Mouse (Mus musculus): Measurements from ENCODE around the gene Sdccag8.
"Not testable (repeated sequence)": the region's sequence is repeated elsewhere in the genome, so short reads cannot be mapped to it uniquely, and the experiment has no call there.

Sdccag8 gene

DNA sequence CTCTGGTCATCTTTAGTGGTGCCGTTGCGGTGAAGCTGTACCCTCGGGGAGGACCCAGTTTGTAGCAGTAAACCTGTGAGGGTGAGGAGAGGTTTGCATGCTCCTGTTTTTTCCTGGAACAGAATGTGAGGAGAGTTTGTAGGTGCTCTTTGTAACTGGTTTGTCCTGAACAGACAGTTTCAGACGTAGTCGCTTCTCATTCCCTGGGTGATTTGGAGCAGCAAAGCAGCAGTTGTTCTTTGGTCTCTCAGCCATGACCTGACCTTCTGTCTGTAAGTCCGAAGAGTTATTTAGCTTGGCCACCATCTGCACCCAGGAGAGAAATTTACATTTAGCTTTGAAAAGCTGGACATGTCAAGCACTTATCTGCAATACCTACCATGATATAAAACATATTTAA is 65.2 kb downstream of the Sdccag8 start:
- peak; percentile 24 to 29 for DNase-seq

DNA sequence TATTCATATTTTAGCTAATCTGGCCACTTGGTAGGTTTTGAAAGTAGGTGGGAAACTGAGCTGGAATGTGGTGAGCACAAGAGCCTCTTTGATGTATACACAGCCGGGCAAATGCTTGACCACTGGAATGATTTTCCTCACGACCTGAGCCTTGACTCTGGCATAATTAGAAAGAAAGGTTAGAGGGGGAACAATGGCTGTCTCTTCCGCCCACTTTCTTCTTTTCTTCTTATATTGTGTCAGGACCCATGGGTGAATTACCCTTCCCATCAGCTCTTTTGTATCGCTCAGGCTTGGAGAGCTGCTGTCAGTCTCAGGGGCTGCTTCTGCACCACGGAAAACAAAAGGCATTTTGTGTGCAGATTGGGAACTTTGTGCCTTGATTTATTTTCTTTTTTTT is 65.6 kb downstream of the Sdccag8 start:
- DNase-seq, result no peak

DNA sequence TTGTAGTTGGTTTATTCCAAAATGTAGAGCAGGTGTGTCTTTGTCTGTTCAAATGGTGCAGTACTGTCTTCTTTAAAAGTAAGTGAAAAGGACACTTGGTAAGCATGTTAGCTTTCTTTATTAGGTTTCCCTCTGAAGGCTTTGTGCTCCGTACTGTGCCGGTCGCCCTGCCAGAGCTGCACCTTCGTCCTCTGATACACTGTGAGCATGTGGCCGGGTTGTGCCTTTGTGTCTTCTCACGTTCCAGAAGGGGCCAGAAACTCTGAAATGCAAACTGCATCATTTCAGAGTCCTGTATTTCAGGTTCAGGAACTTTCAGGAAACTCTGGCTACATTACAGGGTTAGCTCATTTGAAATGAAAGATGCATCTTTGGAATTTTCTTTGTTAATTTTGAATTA is 66.5 kb downstream of the Sdccag8 start:
- DNase-seq, result no peak

DNA sequence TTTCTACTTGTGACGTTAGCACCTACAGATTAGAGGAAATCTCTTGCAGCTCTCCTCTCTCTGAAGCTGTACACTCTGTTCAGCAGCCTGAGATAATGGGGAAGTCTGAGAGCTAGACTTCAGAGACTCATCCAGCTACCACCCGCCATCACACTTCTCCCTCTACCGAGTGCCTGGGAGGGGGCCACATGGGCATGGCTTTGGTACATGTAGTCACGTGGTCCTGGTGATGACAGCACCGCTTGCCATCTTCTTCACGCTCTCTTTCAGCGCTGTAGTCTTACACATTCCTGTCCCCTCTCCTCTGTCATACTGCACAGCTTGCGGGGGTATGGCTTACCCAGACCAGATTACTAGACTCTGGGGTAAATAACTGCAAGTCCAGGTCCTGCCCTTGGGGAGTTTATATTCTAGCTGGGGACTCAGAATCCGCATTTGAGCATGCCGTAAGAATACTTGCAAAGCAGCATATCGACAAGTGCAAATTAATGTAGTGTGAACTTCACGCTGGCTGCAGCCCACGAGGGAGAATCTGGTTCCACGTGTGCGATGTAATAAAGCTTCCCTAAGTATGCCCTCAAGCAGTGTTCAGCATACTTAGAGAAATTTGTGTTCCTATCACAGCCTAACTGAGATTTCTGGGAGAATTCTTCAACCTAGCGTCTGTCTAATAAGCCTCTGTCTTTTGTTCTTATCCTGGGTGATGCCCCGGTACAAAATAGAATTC is 70.9 kb downstream of the Sdccag8 start:
- no peak for DNase-seq

DNA sequence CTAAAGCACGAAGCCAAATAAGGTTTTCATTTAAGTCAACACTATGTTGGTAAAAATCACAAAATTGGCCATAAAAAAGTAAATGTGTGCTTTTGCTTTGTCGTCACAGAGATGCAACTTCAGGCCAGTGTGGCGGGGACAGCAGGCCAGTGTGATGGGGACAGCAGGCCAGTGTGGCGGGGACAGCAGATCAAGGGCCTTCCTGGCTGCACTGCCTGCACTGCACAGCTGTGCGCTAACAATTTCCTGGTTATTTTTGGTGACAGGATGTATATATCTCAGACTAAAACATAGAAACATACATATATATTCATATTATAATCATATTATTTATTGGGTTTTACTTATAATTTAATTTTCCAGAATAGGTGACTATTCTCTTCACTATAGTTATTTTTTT is 71.5 kb downstream of the Sdccag8 start:
- no peak for DNase-seq

DNA sequence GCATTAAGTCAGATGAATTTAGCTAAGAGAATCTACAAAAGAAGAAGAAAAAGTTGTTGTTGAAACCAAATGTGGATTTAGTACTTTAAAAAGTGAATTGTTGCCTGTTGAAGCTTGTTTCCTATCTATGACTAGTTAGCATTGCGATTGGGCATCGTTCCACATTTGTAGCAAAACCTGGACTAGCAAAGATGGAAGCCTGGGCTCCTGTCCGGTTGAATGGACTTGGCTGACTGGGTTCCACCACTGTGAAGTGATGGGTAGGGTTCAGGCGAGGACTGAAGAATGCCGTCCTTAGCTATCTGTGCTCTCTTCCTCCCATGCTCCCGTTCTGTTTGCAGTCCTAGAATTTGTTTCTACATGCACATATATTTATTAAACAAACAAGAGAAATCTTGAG is 89.3 kb downstream of the Sdccag8 start:
- DNase-seq, result peak; percentile 61 to 67

DNA sequence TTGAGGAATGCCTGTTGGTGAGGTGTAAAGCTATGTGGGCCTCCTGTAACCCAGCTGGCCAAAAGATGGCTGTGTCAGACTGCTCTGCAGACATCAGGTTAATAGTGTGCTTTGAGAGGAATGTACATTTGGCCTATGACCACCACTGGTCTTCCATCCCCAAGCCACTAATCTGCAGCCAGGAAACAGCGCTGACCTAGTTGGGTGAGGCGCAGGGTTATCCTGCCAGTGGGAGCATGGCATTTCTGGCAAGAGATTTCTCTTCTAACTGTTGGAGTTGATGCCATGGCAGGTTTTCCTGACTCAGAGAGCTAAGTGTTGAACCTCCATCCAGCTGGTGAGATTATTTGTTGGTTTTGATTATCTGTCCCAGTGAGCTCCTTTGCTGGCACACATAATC is 101.5 kb downstream of the Sdccag8 start:
- DNase-seq, result peak; percentile 78 to 79

DNA sequence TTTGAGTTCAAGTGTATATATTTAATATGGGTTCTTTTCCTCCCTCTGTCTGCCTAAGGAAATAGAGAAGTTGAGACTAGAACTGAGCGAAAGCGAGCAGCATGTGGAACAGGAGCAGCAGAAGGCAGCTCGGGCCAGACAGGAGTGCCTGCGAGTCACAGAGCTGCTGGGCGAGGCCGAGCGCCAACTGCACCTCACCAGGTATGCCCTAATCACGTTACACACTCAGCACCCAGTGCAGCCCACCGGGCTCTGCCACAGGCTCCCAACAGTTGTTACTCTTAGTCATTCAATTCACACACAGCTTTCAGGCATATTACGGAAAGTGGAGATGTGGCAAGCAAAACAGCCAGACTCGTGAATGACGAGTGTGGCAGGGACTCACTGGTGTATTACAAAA is 105.0 kb downstream of the Sdccag8 start:
- peak; percentile 62 to 71 for DNase-seq

DNA sequence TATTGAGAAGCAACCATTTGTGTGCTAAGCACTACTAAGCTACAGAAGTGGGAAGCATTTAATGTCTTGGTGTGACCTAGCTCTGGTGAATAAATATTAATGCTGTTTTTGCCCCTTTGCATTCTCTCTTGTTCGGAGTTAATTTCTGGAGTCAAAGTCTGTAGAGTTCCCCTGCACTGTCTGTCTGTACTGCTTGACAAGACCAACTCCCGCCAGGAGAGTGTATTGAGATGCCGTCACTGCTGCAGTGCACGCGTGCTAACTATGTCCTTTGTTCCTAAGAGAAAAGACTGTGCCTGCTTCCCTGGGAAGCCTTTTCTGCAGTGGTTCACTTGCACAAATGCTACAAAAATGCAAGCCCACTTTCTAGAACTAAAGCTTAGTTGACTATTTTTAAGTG is 108.4 kb downstream of the Sdccag8 start:
- no peak for DNase-seq

DNA sequence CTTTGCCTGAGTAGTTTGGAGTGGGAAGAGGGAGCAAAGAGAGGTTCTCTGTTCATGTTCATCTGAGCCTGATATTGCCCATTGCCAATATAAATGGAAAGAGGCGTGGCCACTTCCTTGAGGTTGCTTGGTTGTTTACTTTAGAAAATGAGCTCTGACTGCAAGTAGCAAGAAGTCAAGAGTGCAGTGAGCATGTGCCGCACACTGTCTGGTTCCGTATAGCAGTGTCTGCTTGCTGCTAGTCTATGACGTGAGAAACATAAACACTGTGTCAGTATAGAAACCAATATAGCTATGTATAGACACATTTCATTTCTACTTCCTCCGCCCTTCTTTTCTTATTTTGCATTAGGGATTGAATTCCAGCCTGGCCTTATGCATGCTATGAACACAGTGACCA is 111.5 kb downstream of the Sdccag8 start:
- DNase-seq, result no peak

DNA sequence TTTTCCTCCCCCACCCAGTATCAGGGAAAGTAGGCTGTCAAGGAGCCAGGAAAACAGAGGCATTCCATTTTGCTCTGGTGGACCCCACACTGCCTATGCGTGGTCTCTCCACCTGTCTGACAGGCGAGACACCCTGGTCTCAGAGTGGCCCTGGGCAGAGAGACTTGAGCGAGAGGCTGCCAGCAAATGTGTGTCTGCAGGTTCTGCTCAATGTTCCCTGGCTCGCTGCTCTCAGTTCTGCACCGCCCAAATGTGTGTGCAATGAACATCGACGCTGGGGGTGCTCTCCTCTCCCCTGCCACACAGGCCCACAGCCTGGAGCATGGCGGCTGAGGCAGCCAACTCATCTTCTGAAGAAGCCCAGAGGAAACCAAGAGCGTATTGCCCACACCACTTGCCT is 112.9 kb downstream of the Sdccag8 start:
- DNase-seq, result peak; percentile 47 to 63

DNA sequence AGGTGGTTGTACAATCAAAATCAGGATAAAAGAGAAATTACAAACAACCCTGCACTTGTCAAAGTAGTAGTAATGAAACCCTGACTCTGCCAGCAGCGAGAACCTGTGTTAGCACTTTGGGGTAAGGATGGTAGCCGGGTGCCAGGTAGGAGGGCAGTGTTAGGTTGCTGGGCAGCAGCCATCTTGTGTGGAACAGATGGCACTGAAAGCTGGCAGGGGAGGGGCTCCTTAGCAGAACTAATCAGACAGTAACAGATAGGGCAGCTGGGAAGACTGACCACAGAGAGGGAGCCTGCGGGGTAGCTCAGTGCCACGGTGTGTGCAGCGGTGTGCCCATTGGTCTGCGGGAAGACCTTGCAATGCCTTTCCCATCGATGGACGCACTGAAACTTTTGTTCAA is 115.2 kb downstream of the Sdccag8 start:
- DNase-seq, result peak; percentile 94

DNA sequence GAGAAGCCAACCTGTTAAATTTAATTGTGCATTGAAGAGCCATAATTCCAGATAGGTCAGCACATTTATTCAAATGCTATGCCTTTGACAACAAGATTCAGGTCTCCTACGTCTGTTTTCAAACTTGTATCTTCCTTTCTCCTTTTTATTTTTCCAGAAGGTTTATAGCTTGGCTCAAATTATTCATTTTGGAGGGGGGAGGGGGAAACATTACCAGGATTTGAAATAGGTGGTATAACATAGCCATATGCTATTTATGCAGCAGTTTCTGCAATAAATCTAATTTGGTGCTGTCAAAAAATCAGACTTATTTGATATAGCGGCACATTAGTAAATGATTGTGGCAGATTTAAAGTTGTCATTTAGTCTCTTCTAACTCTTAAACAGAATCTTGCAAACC is 116.1 kb downstream of the Sdccag8 start:
- DNase-seq, result no peak

DNA sequence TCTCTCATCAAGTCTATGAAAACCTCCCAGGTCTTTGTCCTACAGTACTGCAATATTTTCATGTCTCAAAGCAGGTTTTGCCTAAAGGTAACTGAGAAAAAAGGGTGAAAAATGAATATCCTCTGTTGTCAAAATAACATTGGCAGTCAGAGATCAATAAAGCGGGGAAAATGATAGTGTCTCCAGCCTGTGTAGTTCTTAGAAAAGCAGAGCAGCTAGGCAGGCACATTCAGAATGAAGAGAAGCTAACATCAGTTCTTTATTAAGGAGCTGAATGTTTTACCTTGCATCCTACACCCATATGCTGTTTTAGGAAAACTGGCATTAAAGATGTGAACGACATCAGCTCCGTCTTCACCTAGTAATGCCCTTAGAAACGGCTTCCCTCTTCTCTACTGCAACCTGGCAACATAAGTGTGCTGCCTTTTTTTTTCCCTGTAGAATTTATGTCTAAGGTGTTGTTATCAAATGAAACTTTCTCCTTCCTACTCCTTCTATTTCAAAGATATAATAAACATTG is 116.6 kb downstream of the Sdccag8 start:
- DNase-seq, result peak in 1 of 2 experiments; percentile 52

DNA sequence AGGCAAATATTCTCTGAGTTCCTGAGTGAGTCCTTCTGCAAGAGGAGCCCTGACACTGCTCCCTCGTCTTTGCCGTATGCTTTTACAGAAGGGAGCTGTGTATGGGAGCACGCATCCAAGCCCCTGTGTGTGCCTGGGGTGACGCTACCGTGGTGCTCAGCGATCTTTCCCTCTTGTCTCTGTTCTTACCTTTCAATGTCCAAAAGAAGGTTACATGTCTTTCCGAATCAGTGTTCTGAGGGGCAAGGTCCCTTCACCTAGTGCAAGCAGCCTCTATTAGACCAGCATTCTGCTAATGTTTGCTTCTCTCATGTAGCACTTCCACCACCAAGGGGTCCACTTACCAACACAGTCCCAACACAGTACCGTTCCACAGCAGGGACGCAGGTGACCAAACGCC is 117.1 kb downstream of the Sdccag8 start:
- DNase-seq, result peak; percentile 62 to 77

DNA sequence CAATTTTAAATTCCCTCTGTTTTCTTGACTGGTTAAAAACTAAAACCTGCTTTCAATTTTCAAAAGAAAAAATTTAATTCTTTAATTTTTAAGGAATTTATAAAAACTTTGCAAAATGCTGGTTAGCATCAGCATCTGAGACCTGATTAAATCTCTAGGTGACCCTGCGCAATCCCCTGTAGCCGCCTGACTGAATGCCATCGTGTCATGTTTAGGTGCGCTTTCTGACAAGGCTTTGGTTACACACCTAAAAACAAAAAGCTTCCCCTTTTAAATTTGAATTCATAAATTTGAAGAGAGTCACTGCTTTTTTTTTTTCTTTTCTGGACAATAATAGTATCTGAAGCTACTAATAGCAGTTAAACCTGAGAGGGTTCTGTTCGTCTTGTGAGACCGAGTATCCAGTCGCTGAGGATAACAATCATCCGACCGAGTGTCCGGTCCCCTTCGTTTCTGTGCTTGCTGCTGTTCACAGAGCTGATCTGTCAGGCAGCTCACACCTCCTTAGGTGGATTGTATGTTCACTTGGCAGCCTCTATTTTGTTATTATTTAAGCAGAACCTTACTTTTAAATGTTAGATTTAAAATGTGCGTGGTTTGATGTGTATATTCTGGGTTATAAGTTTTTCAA is 118.0 kb downstream of the Sdccag8 start:
- DNase-seq, result peak; percentile 70 to 73

DNA sequence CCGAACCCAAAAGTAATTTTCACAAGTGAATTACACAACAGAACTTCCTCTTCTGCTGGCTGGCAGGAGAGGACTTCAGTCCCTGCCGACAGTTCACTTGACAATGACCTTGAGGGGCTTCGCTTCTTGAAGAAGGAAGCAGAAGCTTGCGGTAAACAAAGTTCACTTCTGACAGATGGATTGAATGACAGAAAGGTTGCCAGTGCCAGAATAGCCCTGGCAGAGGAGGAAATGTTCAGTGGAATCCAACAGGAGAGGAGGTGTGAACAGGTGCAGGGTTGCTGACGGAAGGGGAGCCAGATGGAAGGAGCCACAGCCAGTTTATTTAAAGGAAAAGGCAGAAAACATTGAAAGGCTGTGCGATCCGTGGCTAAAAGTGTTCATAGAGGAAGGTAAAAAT is 118.9 kb downstream of the Sdccag8 start:
- peak; percentile 84 to 88 for DNase-seq

DNA sequence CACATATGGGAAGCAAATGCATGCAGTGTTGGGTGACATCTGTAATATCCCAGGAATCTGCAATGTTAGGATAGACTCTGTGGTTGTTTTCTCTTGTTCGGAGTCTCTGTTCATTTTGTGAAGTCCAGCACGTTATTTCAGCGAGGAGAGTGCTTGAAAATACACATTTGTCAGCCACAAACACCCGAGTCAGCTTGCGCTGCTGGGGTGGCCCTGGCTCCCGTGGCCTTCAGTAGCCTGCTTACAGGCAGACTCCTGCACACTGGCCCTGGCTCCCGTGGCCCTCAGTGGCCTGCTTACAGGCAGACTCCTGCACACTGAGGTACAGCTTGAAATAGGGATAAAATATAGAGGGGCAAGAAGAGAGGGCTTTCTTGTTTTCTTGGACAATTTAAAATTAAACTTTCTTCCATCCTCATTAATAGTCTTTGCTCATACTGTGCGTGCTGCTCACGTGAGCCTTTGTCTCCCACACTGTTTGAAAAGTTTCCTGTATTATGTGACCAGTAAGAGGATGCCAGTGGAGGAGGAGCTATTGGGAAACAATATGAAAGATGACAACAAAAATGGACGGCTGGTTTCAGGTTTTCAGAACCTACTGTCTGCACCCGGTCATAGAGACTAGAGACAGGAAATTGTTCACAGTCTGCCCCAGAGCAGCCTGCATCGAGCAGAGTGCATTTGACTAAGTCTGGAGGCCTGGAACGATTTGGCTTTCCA is 119.7 kb downstream of the Sdccag8 start:
- DNase-seq, result peak; percentile 59 to 76

DNA sequence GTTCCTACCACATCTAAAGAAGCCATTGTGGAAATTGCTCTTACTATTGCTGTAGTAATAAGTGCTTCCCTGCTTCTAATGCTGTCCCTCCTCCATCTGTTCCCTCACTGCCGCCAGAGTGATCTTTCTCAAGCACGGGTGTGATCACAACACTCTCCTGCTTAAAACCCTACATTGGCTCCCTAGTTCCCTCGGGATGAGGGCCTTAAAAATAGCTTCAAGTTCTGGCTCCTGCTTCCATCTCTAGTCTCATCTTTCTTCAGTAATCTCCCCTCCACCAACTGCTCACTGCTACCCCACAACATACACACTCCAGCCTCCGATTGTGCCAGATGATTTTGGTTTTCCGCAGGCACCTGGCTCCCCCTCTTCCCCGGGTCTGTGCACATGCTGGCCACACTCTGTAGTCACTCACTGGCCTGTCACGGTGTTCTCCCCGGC is 125.5 kb downstream of the Sdccag8 start:
- peak; percentile 54 to 69 for DNase-seq

DNA sequence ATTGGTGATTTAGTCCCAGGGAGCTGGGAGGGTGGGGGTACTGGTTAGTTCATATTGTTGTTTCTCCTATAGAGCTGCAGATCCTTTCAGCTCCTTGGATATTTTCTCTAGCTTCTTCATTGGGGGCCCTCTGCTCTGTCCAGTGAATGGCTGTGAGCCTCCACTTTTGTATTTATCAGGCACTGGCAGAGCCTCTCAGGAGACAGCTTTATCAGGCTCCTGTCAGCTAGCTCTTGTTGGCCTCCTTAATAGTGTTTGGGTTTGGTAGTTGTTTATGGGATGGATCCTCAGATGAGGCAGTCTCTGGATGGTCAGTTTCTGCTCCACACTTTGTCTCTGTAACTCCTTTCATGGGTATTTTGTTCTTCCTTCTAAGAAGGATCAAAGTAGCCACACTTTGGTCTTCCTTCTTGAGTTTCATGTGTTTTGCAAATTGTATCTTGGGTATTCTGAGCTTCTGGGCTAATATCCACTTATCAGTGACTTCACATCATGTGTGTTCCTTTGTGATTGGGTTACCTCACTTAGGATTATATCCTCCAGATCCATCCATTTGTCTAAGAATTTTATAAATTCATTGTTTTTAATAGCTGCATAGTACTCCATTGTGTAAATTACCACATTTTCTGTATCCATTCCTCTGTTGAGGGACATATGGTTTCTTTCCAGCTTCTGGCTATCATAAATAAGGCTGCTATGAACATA is 127.0 kb downstream of the Sdccag8 start:
- DNase-seq, result not testable (repeated sequence)

DNA sequence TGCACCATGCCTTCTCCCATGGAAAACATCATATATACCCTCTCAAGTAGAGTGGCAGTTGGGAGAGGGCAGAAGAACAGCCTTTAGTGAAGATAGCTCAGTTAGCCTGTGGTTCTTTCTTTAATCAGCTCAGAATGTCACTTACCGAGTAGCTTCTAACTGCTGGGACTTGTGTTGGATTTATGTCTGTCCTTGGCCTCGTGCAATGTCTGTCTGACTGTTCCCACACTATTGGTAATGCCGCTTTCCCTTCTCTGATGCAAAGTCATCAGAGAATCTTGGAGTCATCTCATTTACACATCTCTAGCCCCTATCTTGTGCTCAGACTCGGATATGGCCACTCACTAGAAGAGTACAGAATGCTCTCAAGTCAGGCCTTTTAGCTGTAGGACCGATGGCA is 128.7 kb downstream of the Sdccag8 start:
- no peak for DNase-seq

DNA sequence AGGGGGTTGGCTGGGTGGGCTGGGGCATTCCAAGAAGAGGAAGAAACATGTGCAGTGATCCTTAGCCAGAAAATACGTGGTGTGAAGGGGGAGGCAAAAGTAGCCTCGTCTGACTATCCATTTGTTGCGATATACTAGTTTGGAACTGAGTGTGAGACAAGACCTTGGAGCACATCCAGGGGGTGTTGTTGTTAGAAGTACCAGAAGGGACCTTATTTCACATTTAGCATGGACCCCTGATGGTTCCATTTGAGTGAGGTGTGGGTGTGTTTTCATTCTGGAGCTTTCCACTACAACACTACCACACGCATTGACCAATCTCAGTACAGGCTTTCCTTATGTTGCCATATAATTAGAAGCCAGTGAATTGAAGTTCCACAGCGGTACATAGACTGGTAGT is 129.5 kb downstream of the Sdccag8 start:
- peak; percentile 32 to 37 for DNase-seq

All from cerebellum, postnatal 14 days (tissue).